Mouse (Mus musculus) neural tube, embryonic 13.5 days (tissue): ENCODE measurements around the gene Hmx3. TPM values are rescaled to one million over a fixed set of nuclear protein-coding genes. Genes with fewer than 3 reads are reported as not detected.

ENCODE experiments used
- ATAC-seq: fragments of 200-750 bp; cut with Nextera tagmentation; 2 replicates; pipeline ENCODE4 v1.8.0; 2017; ENCODE audit warnings: low read depth, mild to moderate bottlenecking, moderate TSS enrichment, moderate library complexity
- H3K27ac ChIP-seq: fragments of 300-500 bp; sonication (generic); replicated peaks from 2 replicates; pipeline ENCODE4 v1.5.1; 2015; ENCODE audit warnings: moderate library complexity, mild to moderate bottlenecking, inconsistent platforms
- H3K27me3 ChIP-seq: fragments of 300-500 bp; sonication (generic); 2 replicates; pipeline ENCODE4 v1.6.1; 2015; ENCODE audit warnings: mild to moderate bottlenecking, inconsistent platforms
- H3K36me3 ChIP-seq: fragments of 300-500 bp; sonication (generic); 2 replicates; pipeline ENCODE4 v1.6.1; 2015; ENCODE audit warnings: mild to moderate bottlenecking, inconsistent platforms
- H3K4me1 ChIP-seq: fragments of 300-500 bp; sonication (generic); replicated peaks from 2 replicates; pipeline ENCODE4 v1.6.1; 2015; ENCODE audit warnings: inconsistent platforms
- H3K4me2 ChIP-seq: fragments of 300-500 bp; sonication (generic); 2 replicates; pipeline ENCODE4 v1.6.1; 2015; ENCODE audit warnings: inconsistent platforms, mild to moderate bottlenecking, moderate library complexity
- H3K4me3 ChIP-seq: fragments of 300-500 bp; sonication (generic); 2 replicates; pipeline ENCODE4 v1.5.1; 2015; ENCODE audit warnings: mild to moderate bottlenecking, inconsistent platforms
- H3K9ac ChIP-seq: fragments of 300-500 bp; sonication (generic); 2 replicates; pipeline ENCODE4 v1.6.1; 2015; ENCODE audit warnings: moderate library complexity, mild to moderate bottlenecking, inconsistent platforms
- H3K9me3 ChIP-seq: fragments of 300-500 bp; sonication (generic); 2 replicates; pipeline ENCODE4 v1.6.1; 2016; ENCODE audit warnings: inconsistent platforms
- WGBS: fragments of 180-500 bp; shearing (Covaris S2); methylation state at CpG from one replicate; pipeline ENCODE4 v1.1.7; 2015; 5-methylcytosine and 5-hydroxymethylcytosine counted together
- polyA plus RNA-seq: library from polyadenylated mRNA; unstranded; fragments of >200 nt; fragmentation: Nextera tagmentation; extraction: Ambion mirVana; gene quantifications from 2 replicates; pipeline ENCODE4 v1.2.1, GENCODE M21; 2015

Gene Hmx3
- polyA plus RNA-seq, 1 experiment from 2014 or later, result 0.52 TPM

DNA sequence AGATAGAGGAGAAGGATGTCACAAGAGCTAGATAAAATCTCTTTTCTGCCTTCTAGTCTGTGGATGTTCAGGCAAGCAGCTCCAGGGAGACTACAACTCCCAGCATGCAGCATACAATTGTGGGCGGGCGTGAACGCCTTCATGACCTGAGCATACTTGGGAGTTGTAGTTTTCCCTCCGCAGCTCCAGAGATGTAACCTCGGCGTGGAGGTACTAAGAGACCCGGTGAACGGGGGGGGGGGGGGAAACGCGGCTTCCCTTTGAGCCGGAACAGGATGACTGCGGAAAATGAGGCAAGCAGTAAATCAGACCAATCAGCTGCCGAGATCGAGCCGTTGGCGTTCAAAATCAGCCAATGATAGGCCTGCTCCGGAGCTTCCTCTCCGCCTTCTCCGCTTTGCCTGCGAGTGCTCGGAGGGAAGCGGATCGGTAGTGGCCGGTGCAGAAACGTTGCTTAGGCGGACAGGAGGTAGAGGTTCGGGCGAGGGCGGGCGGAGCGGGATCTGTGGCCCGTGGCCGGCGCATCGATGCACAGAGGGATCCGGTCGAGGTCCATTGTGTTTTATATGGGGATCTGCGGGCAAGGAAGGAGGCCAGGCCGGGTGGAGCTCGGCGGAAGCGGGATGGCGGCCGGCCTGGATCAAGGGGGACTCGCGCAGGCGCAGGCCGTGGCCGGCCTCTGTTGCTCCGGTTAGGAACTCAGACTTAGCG, 17.5 kb downstream of the Hmx3 start, which contains the start of gene Bub3:
TSS of gene Bub3 (plus strand) at position 237 of the 711 bp plus-strand sequence.
- peaks cover 54% of the 10 kb centered on the region for H3K4me1 ChIP-seq
- H3K36me3 ChIP-seq, result peaks cover 31% of the 10 kb centered on the region
- H3K27me3 ChIP-seq, result peaks cover 45% of the 10 kb centered on the region
- peak within 1 kb of the TSS; percentile 87 for H3K4me2 ChIP-seq
- peak within 1 kb of the TSS; percentile 81 for H3K9ac ChIP-seq
- H3K9me3 ChIP-seq, result no peaks in the 10 kb centered on the region
- ATAC-seq, result peak; percentile 95
- peak within 1 kb of the TSS; percentile 76 for H3K4me3 ChIP-seq
- WGBS, result under 1% methylated on average over 45 of the region's 51 CpGs
- H3K27ac ChIP-seq, result peak within 1 kb of the TSS; percentile 92

DNA sequence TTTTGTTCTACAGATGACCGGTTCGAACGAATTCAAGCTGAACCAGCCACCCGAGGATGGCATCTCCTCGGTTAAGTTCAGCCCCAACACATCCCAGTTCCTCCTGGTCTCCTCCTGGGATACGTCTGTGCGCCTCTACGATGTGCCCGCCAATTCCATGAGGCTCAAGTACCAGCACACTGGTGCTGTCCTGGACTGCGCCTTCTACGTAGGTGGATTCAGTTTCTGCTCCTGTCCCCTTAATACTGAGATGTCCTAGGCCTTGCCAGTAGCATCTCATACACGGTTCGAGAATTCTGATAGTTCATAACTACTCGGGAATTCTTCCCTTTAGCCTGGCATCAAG, 18.0 kb downstream of the Hmx3 start:
- Histone ChIP-seq H3K9me3 (no peaks in the 10 kb centered on the region), H3K27me3 (peaks cover 40% of the 10 kb centered on the region), H3K27ac (peak overlapping the region; percentile 92), H3K4me3 (peak overlapping the region; percentile 76), H3K36me3 (peaks cover 33% of the 10 kb centered on the region), H3K4me1 (peaks cover 48% of the 10 kb centered on the region), H3K4me2 (peak overlapping the region; percentile 87), H3K9ac (peak overlapping the region; percentile 81)
- peak; percentile 74 for ATAC-seq
- under 1% methylated on average over 14 of the region's 14 CpGs for WGBS

DNA sequence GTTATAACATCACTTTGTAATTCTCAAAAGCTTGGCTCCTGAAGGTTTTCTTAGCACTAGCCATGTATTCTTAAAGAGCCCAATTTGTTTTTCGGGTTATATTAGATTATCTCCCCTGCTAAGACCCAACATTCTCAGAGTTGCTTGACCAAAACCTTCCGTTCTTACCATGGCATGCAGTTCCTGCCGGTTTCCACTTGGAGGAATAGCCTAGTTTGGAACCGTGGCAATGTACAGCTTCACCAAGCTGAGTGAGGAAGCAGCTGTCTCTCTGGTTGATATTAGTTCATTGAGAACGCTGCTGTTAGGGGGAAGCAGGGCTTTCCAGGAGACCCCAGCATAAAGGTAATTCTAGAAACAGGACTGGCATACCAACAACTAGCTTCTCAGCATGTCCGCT, 32.6 kb downstream of the Hmx3 start:
- Histone ChIP-seq H3K4me3 (no peak overlapping the region), H3K9me3 (no peaks in the 10 kb centered on the region), H3K9ac (no peak overlapping the region), H3K4me2 (no peak overlapping the region), H3K27ac (no peak overlapping the region), H3K36me3 (peaks cover 35% of the 10 kb centered on the region), H3K4me1 (no peaks in the 10 kb centered on the region), H3K27me3 (no peaks in the 10 kb centered on the region)
- WGBS, result 83% methylated on average over 6 of the region's 6 CpGs
- no peak for ATAC-seq

DNA sequence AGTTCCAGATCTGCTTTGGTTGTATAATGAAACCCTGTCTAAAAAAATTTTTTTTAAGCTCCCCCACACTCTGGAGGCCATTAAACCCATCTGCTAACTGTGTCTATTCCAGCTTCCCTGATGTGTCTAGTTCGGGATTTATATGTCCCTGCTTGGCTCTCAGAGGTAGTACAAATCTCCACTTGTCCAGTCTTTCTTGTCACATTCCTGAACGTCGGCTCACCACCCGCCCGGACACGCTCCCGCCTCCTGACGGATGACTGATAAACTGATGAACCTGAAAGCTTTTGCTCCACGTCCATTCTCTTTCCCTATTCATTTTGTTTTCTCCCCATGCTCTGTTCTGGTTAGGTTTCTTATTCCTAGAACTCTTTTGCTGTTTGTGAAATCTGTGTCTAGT, 39.5 kb downstream of the Hmx3 start:
- Histone ChIP-seq H3K4me1 (no peaks in the 10 kb centered on the region), H3K36me3 (no peaks in the 10 kb centered on the region), H3K4me2 (no peak overlapping the region), H3K9ac (no peak overlapping the region), H3K27ac (no peak overlapping the region), H3K4me3 (no peak overlapping the region), H3K9me3 (no peaks in the 10 kb centered on the region), H3K27me3 (peaks cover 9% of the 10 kb centered on the region; the same call in 1 of the 2 replicates)
- ATAC-seq, result no peak
- WGBS, result 42% methylated on average over 9 of the region's 9 CpGs

DNA sequence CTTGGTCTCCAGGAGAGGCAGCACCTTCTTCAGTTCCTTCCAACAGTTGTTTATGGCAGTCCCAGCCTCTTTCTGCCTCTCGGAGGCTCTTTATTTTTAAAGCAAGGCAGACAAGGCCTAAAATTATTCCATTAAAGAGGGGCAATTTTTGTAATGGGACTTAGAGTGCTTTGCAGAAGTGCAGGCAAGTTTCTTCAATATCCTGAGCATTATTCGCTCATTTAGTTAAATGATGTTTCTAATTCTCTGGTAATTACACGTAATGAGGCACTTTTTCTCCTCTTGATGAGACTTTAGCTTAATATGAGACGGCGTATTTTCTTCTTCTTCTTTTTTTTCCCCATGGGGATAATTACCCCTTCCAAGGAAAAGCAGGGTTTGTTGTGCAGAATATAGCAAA, 42.9 kb downstream of the Hmx3 start:
- no peak overlapping the region for H3K4me3 ChIP-seq
- H3K36me3 ChIP-seq, result no peaks in the 10 kb centered on the region
- no peak overlapping the region for H3K9ac ChIP-seq
- H3K27me3 ChIP-seq, result peaks cover 13% of the 10 kb centered on the region; the same call in 1 of the 2 replicates
- H3K4me2 ChIP-seq, result no peak overlapping the region
- H3K9me3 ChIP-seq, result no peaks in the 10 kb centered on the region
- no peaks in the 10 kb centered on the region for H3K4me1 ChIP-seq
- no peak for ATAC-seq
- H3K27ac ChIP-seq, result no peak overlapping the region
- 63% methylated on average over 5 of the region's 5 CpGs for WGBS

Other genes with a start within 250 kb of the Hmx3 start
- gene Cuzd1, start 220.6 kb upstream of the Hmx3 start, polyA plus RNA-seq, result not detected in 2 replicates
- gene Fam24b, start 213.4 kb upstream of the Hmx3 start, polyA plus RNA-seq, result not detected in 2 replicates
- not detected in 2 replicates for gene Fam24a, start 209.0 kb upstream of the Hmx3 start, polyA plus RNA-seq
- 24.3 and 29.0 TPM in 2 replicates for gene 2310057M21Rik, start 180.1 kb upstream of the Hmx3 start, polyA plus RNA-seq
- gene Pstk, start 171.7 kb upstream of the Hmx3 start, polyA plus RNA-seq, result 42.1 and 50.4 TPM in 2 replicates
- gene Ikzf5, start 132.3 kb upstream of the Hmx3 start, polyA plus RNA-seq, result 12.6 and 15.5 TPM in 2 replicates
- 82.8 and 92.2 TPM in 2 replicates for gene Acadsb, start 132.3 kb upstream of the Hmx3 start, polyA plus RNA-seq
- gene Hmx2, start 5.9 kb downstream of the Hmx3 start, polyA plus RNA-seq, result 1.2 and 1.5 TPM in 2 replicates
- 148 and 173 TPM in 2 replicates for gene Bub3, start 17.4 kb downstream of the Hmx3 start, polyA plus RNA-seq